Mouse (Mus musculus): Measurements from ENCODE around the gene Cela2a. TPM values are rescaled to one million over a fixed set of nuclear protein-coding genes. Genes with fewer than 3 reads are reported as not detected.

Gene Cela2a
- polyA plus RNA-seq, 1 experiment, result 0.13 TPM

GRCm38 (mm10) chr4:141827401-141827800 lies 1.4 kb upstream of the Cela2a start:
- no peaks in the 10 kb centered on the region for H3K4me1 ChIP-seq (ENCODE audit: control insufficient read depth, insufficient read depth, low read length)
- TF ChIP-seq CTCF (IDR thresholded peaks at IDR 0.05; ENCODE audit: borderline replicate concordance, insufficient read depth, low read depth, low read length) (no peak), POLR2A (IDR thresholded peaks at IDR 0.05; ENCODE audit: borderline replicate concordance, insufficient read depth, low read length) (no peak)
- no peak overlapping the region for H3K27ac ChIP-seq (ENCODE audit: insufficient read depth, low read length)
- 77% methylated on average over 2 of the region's 2 CpGs for WGBS
- no peaks in the 10 kb centered on the region for H3K27me3 ChIP-seq (ENCODE audit: control insufficient read depth, insufficient read depth, low read length)
- no peak overlapping the region for H3K4me3 ChIP-seq (replicated peaks; ENCODE audit: insufficient read depth, low read depth, low read length)
- no peak for DNase-seq

- Histone ChIP-seq H3K4me3 (replicated peaks; ENCODE audit: insufficient read depth, low read depth, low read length) (no peak overlapping the region), H3K4me1 (ENCODE audit: control insufficient read depth, insufficient read depth, low read length) (no peaks in the 10 kb centered on the region), H3K27ac (ENCODE audit: insufficient read depth, low read length) (no peak overlapping the region), H3K27me3 (ENCODE audit: control insufficient read depth, insufficient read depth, low read length) (no peaks in the 10 kb centered on the region)
- no peak for DNase-seq
- no peak for TF ChIP-seq POLR2A (IDR thresholded peaks at IDR 0.05; ENCODE audit: borderline replicate concordance, insufficient read depth, low read length)
- no peak for TF ChIP-seq CTCF (IDR thresholded peaks at IDR 0.05; ENCODE audit: borderline replicate concordance, insufficient read depth, low read depth, low read length)
- 67% methylated on average over 3 of the region's 3 CpGs for WGBS
These were observed 3.0 kb downstream of the Cela2a start for GRCm38 (mm10) chr4:141822979-141823378.

DNA sequence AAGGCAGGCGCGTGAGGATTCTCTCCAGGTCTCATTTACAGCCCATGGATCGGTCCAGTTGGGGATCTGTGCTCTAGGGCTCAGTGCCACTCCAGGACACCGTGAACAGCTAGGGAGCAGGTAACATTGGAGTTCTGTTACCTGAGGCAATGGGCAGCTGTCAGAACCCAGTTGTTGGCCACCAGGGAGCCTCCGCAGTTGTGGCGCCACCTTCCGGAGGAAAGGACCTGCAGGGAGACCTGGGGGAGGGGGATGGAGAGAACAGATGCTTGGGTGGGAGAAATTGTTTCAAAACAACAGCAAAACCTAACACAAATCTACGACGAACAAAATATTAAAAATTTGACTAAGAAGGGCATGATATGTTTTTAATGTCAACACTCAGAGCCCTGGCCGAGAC lies 3.9 kb downstream of the Cela2a start:
- 79% methylated on average over 10 of the region's 10 CpGs for WGBS
- DNase-seq, result no peak
- no peak for TF ChIP-seq POLR2A (IDR thresholded peaks at IDR 0.05; ENCODE audit: borderline replicate concordance, insufficient read depth, low read length)
- no peak; the same call in 1 of the 2 replicates for TF ChIP-seq CTCF (IDR thresholded peaks at IDR 0.05; ENCODE audit: borderline replicate concordance, insufficient read depth, low read depth, low read length)
- Histone ChIP-seq H3K27me3 (ENCODE audit: control insufficient read depth, insufficient read depth, low read length) (no peaks in the 10 kb centered on the region), H3K4me3 (replicated peaks; ENCODE audit: insufficient read depth, low read depth, low read length) (no peak overlapping the region), H3K27ac (ENCODE audit: insufficient read depth, low read length) (no peak overlapping the region), H3K4me1 (ENCODE audit: control insufficient read depth, insufficient read depth, low read length) (no peaks in the 10 kb centered on the region)

DNA sequence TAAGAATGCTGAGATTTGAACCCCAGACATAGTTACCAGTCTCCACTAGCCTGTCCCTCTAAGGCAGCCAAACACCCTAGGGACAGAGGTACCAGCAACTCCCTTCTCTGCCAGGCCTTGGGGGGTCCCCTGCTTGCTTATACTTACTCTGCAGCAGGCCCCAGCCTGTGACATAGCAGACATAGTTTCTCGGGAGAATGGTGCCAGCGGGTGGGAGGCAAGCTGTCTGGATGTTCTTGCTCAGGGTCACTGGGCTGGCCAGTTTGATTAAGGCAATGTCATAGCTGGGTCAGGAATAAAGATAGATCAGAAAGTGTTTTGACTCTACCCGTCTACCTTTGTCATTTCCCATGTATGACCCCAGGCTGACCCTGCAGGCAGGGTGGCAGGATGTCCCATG lies 4.8 kb downstream of the Cela2a start:
- no peak for DNase-seq
- no peaks in the 10 kb centered on the region for H3K27me3 ChIP-seq (ENCODE audit: control insufficient read depth, insufficient read depth, low read length)
- H3K4me1 ChIP-seq (ENCODE audit: control insufficient read depth, insufficient read depth, low read length), result no peaks in the 10 kb centered on the region
- 59% methylated on average over 3 of the region's 3 CpGs for WGBS
- H3K4me3 ChIP-seq (replicated peaks; ENCODE audit: insufficient read depth, low read depth, low read length), result no peak overlapping the region
- H3K27ac ChIP-seq (ENCODE audit: insufficient read depth, low read length), result no peak overlapping the region
- TF ChIP-seq CTCF (IDR thresholded peaks at IDR 0.05; ENCODE audit: borderline replicate concordance, insufficient read depth, low read depth, low read length) (no peak), POLR2A (IDR thresholded peaks at IDR 0.05; ENCODE audit: borderline replicate concordance, insufficient read depth, low read length) (no peak)

DNA sequence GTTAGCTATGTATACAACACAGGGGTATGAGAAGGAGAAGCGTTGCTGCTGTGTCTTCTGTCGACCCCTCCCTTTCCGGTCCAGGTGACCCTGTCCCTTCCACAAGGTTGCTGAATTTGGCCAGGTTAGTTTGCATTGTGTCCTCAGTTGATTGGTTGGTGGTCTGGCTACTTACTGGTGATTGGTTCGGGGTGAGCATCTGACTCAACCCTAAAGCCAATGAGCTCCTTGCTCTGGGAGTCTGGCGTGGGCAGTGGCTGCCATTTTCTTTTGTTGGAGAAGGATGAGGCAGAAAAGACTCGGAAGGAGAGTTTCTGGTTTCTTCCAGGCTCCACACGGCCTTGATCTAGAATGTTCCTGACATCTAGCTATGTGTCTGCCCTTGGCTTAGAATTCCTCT lies 6.6 kb downstream of the Cela2a start:
- no peaks in the 10 kb centered on the region for H3K27me3 ChIP-seq (ENCODE audit: control insufficient read depth, insufficient read depth, low read length)
- H3K4me1 ChIP-seq (ENCODE audit: control insufficient read depth, insufficient read depth, low read length), result no peaks in the 10 kb centered on the region
- TF ChIP-seq CTCF (IDR thresholded peaks at IDR 0.05; ENCODE audit: borderline replicate concordance, insufficient read depth, low read depth, low read length) (no peak), POLR2A (IDR thresholded peaks at IDR 0.05; ENCODE audit: borderline replicate concordance, insufficient read depth, low read length) (no peak)
- WGBS, result 94% methylated on average over 7 of the region's 7 CpGs
- H3K4me3 ChIP-seq (replicated peaks; ENCODE audit: insufficient read depth, low read depth, low read length), result no peak overlapping the region
- DNase-seq, result no peak
- no peak overlapping the region for H3K27ac ChIP-seq (ENCODE audit: insufficient read depth, low read length)

- WGBS, result 90% methylated on average over 13 of the region's 13 CpGs
- Histone ChIP-seq H3K4me1 (ENCODE audit: control insufficient read depth, insufficient read depth, low read length) (no peaks in the 10 kb centered on the region), H3K27me3 (ENCODE audit: control insufficient read depth, insufficient read depth, low read length) (no peaks in the 10 kb centered on the region), H3K4me3 (replicated peaks; ENCODE audit: insufficient read depth, low read depth, low read length) (no peak overlapping the region), H3K27ac (ENCODE audit: insufficient read depth, low read length) (no peak overlapping the region)
- no peak for DNase-seq
- TF ChIP-seq CTCF (IDR thresholded peaks at IDR 0.05; ENCODE audit: borderline replicate concordance, insufficient read depth, low read depth, low read length) (no peak), POLR2A (IDR thresholded peaks at IDR 0.05; ENCODE audit: borderline replicate concordance, insufficient read depth, low read length) (no peak)
These were observed 7.1 kb downstream of the Cela2a start for GRCm38 (mm10) chr4:141818861-141819260.

- DNase-seq, result no peak
- Histone ChIP-seq H3K27me3 (ENCODE audit: control insufficient read depth, insufficient read depth, low read length) (no peaks in the 10 kb centered on the region), H3K27ac (ENCODE audit: insufficient read depth, low read length) (no peak overlapping the region), H3K4me1 (ENCODE audit: control insufficient read depth, insufficient read depth, low read length) (no peaks in the 10 kb centered on the region), H3K4me3 (replicated peaks; ENCODE audit: insufficient read depth, low read depth, low read length) (no peak overlapping the region)
- 78% methylated on average over 10 of the region's 10 CpGs for WGBS
- TF ChIP-seq CTCF (IDR thresholded peaks at IDR 0.05; ENCODE audit: borderline replicate concordance, insufficient read depth, low read depth, low read length) (no peak), POLR2A (IDR thresholded peaks at IDR 0.05; ENCODE audit: borderline replicate concordance, insufficient read depth, low read length) (no peak)
These were observed 8.3 kb downstream of the Cela2a start for GRCm38 (mm10) chr4:141817706-141818105.

DNA sequence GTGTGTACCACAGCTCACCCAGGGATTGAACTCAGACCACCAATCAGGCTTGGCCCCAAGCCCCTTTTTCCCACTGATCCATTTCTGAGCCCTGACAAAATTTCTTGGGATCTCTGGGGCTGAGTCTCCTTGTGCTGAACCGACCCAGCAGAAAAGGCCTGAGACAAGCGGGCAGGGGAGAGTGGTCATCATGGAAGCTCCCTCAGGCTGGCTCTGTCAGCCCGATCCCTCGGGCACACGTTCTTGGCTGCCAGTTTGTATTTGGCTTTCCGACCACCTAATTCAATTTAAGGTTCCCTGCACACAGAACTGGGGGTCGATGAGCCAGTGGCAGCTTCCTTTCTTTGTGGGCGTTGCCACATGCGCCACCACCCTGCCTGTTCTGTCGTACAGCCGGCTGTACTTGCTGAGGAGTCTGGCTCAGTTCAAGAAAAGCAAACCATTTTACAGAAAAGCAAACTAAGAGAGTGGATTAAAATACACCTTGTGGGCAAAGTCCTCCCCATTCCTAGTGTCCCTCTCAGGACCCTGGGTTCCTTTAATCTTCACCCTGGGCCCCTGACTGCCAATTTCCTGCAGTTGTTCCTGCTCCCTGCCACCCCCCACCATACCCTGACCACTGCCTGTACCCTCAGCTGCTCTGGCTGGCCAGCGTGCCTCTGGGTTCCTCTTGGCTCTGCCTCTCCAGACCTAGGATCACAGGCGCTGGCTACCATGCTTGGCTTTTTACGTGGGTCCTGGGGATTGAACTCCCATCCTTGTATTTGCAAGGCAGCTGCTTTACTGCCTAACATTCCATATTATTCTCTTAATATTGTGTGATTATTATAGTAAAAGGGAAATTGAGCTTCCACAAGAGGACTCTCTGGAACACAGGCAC lies 8.9 kb downstream of the Cela2a start:
- Histone ChIP-seq H3K27me3 (ENCODE audit: control insufficient read depth, insufficient read depth, low read length) (no peaks in the 10 kb centered on the region), H3K4me1 (ENCODE audit: control insufficient read depth, insufficient read depth, low read length) (no peaks in the 10 kb centered on the region), H3K4me3 (replicated peaks; ENCODE audit: insufficient read depth, low read depth, low read length) (no peak overlapping the region), H3K27ac (ENCODE audit: insufficient read depth, low read length) (no peak overlapping the region)
- no peak for DNase-seq
- 45% methylated on average over 14 of the region's 14 CpGs for WGBS
- TF ChIP-seq POLR2A (IDR thresholded peaks at IDR 0.05; ENCODE audit: borderline replicate concordance, insufficient read depth, low read length), result no peak
- TF ChIP-seq CTCF (IDR thresholded peaks at IDR 0.05; ENCODE audit: borderline replicate concordance, insufficient read depth, low read depth, low read length), result no peak

Measured in cerebellum, adult 2 months (tissue).